In genomic region chr15:83566006-83566405, GRCm38 (mm10) we compare ENCODE assay signal across 18 mouse cellular contexts. TPM values are rescaled to one million over a fixed set of nuclear protein-coding genes. Genes with fewer than 3 reads are reported as not detected.
DNase-seq lines count a peak whose midpoint lies in the region; ATAC-seq and TF ChIP-seq lines count a peak whose summit lies in the region.
"Had no signal": no experiment of that assay in that cellular context is flagged by ENCODE, and none has a peak within 500 bp of the region (broad histone marks: within the 10 kb centered on the region; RNA-seq: fewer than 3 reads in every experiment).

No protein-coding gene starts in this region.

- peaks cover 91% of the 10 kb centered on the region for H3K4me1 ChIP-seq in megakaryocyte, embryonic 14.5 days
- peaks cover 83% of the 10 kb centered on the region for H3K4me1 ChIP-seq in liver, embryonic 15.5 days (replicated peaks)

- WGBS in liver, embryonic 15.5 days (ENCODE audit: insufficient replicate concordance) = 69% methylated on average over 5 of the region's 5 CpGs

- ATAC-seq in megakaryocyte, adult 5-6 weeks (ENCODE audit: poor library complexity, severe bottlenecking) = no peak
- ATAC-seq in liver, embryonic 15.5 days (ENCODE audit: insufficient read depth) = no peak
- no peak for ATAC-seq in megakaryocyte-erythroid progenitor cell, adult 5-6 weeks (replicated peaks; ENCODE audit: low FRiP score, low TSS enrichment, poor library complexity, severe bottlenecking)
- ATAC-seq: CD4-positive, CD25-positive, alpha-beta regulatory T cell, adult 4 months; forebrain, embryonic 13.5 days; hindbrain, embryonic 16.5 days had no signal

- H3K4me3 ChIP-seq in gastrocnemius, adult 2 months = no peak overlapping the region
- H3K4me3 ChIP-seq in megakaryocyte, embryonic 14.5 days (replicated peaks) = peak overlapping the region; percentile 90
- H3K4me3 ChIP-seq in liver, embryonic 15.5 days (replicated peaks) = peak overlapping the region; percentile 78
- H3K4me3 ChIP-seq: forebrain, embryonic 13.5 days; midbrain, embryonic 10.5 days had no signal

- no peaks in the 10 kb centered on the region for H3K9me3 ChIP-seq in megakaryocyte, embryonic 14.5 days
- no peaks in the 10 kb centered on the region for H3K9me3 ChIP-seq in liver, embryonic 15.5 days (replicated peaks)
- H3K9me3 ChIP-seq: forebrain, embryonic 13.5 days; midbrain, embryonic 10.5 days had no signal

- H3K36me3 ChIP-seq in megakaryocyte, embryonic 14.5 days (replicated peaks; ENCODE audit: low read length) = peaks cover 49% of the 10 kb centered on the region
- no peaks in the 10 kb centered on the region for H3K36me3 ChIP-seq in liver, embryonic 15.5 days (replicated peaks)
- H3K36me3 ChIP-seq: midbrain, embryonic 10.5 days had no signal

- H3K27ac ChIP-seq in gastrocnemius, adult 2 months = peak overlapping the region; percentile 49
- peak overlapping the region; percentile 93 for H3K27ac ChIP-seq in liver, embryonic 15.5 days (replicated peaks)
- H3K27ac ChIP-seq: forebrain, embryonic 13.5 days; midbrain, embryonic 10.5 days had no signal

- H3K4me2 ChIP-seq in liver, embryonic 15.5 days = peak overlapping the region; percentile 91
- H3K4me2 ChIP-seq: forebrain, embryonic 13.5 days had no signal

- DNase-seq in gastrocnemius, adult 2 months = no peak
- no peak for DNase-seq in gastrocnemius, postnatal 36 days
- no peak for DNase-seq in testis, postnatal 10 days (ENCODE audit: low spot score)
- no peak for DNase-seq in cerebellum, adult 18-20 months
- DNase-seq: cerebellum, adult 2 months; kidney, adult 18-20 months; kidney, postnatal 14 days; layer of hippocampus, adult 9-11 months; right cerebral cortex, postnatal 25 days had no signal

- H3K9ac ChIP-seq in liver, embryonic 15.5 days = peak overlapping the region; percentile 48; the same call in 1 of the 2 replicates
- H3K9ac ChIP-seq: forebrain, embryonic 13.5 days had no signal

- intact Hi-C loops in gastrocnemius, adult 2 months (cut with DNase I) = no loop called here
- intact Hi-C loops in gastrocnemius, postnatal 36 days (cut with DNase I) = no loop called here

- no peak for TF ChIP-seq CTCF in gastrocnemius, adult 2 months (IDR thresholded peaks at IDR 0.05)

- H3K27me3 ChIP-seq in megakaryocyte, embryonic 14.5 days (replicated peaks) = no peaks in the 10 kb centered on the region
- H3K27me3 ChIP-seq in liver, embryonic 15.5 days = no peaks in the 10 kb centered on the region

RNA-seq across cellular contexts. Expression of gene Mcat, which starts 2.4 kb away (rescaled TPM):
- 10 to 100 TPM; 18.6 to 23.8 TPM for total RNA-seq in gastrocnemius, adult 2 months (2021)
- total RNA-seq in gastrocnemius, postnatal 36 days (2021) = 10 to 100 TPM; 18.2 to 20.1 TPM
- 15.3 and 15.9 TPM in 2 replicates for polyA plus RNA-seq in megakaryocyte, embryonic 14.5 days (2012; ENCODE audit: insufficient read depth, low replicate concordance)
- 4.3 and 5.2 TPM in 2 replicates for total RNA-seq in megakaryocyte, adult 5-6 weeks (2015)
- 7.0 and 8.0 TPM in 2 replicates for total RNA-seq in megakaryocyte, adult 5-6 weeks (2017)
- 15.4 and 16.8 TPM in 2 replicates for polyA plus RNA-seq in liver, embryonic 15.5 days (2015; fragmentation: Nextera tagmentation; extraction: Ambion mirVana)
- 21.7 and 28.8 TPM in 2 replicates for total RNA-seq in megakaryocyte-erythroid progenitor cell, adult 5-6 weeks (2014; fragmentation: Nextera tagmentation)
- total RNA-seq in megakaryocyte-erythroid progenitor cell, adult 5-6 weeks (2017) = 17.6 and 24.1 TPM in 2 replicates

RNA-seq across cellular contexts. Expression of gene Tspo, which starts 2.6 kb away (rescaled TPM):
- total RNA-seq in gastrocnemius, adult 2 months (2021) = 10 to 100 TPM; 22.2 to 22.7 TPM
- 10 to 100 TPM; 20.8 to 23.4 TPM for total RNA-seq in gastrocnemius, postnatal 36 days (2021)
- 531 TPM in 2 replicates for polyA plus RNA-seq in megakaryocyte, embryonic 14.5 days (2012; ENCODE audit: insufficient read depth, low replicate concordance)
- 184 and 209 TPM in 2 replicates for total RNA-seq in megakaryocyte, adult 5-6 weeks (2015)
- total RNA-seq in megakaryocyte, adult 5-6 weeks (2017) = 112 and 119 TPM in 2 replicates
- polyA plus RNA-seq in liver, embryonic 15.5 days (2015; fragmentation: Nextera tagmentation; extraction: Ambion mirVana) = 202 and 217 TPM in 2 replicates
- total RNA-seq in megakaryocyte-erythroid progenitor cell, adult 5-6 weeks (2014; fragmentation: Nextera tagmentation) = 68.3 and 109 TPM in 2 replicates
- total RNA-seq in megakaryocyte-erythroid progenitor cell, adult 5-6 weeks (2017) = 22.8 and 35.7 TPM in 2 replicates

RNA-seq across cellular contexts. Expression of gene Ttll12, which starts 29.0 kb away (rescaled TPM):
- 1 to 10 TPM; 3.4 to 4.9 TPM for total RNA-seq in gastrocnemius, adult 2 months (2021)
- 1 to 10 TPM; 4.4 to 4.7 TPM for total RNA-seq in gastrocnemius, postnatal 36 days (2021)
- polyA plus RNA-seq in megakaryocyte, embryonic 14.5 days (2012; ENCODE audit: insufficient read depth, low replicate concordance) = 36.8 and 55.0 TPM in 2 replicates
- total RNA-seq in megakaryocyte, adult 5-6 weeks (2015) = 5.9 and 6.1 TPM in 2 replicates
- 3.0 and 6.5 TPM in 2 replicates for total RNA-seq in megakaryocyte, adult 5-6 weeks (2017)
- polyA plus RNA-seq in liver, embryonic 15.5 days (2015; fragmentation: Nextera tagmentation; extraction: Ambion mirVana) = 35.6 and 38.5 TPM in 2 replicates
- total RNA-seq in megakaryocyte-erythroid progenitor cell, adult 5-6 weeks (2014; fragmentation: Nextera tagmentation) = 111 and 131 TPM in 2 replicates
- 33.9 and 55.3 TPM in 2 replicates for total RNA-seq in megakaryocyte-erythroid progenitor cell, adult 5-6 weeks (2017)

RNA-seq across cellular contexts. Expression of gene Bik, which starts 39.3 kb away (rescaled TPM):
- total RNA-seq in gastrocnemius, adult 2 months (2021) = 1 to 10 TPM in 1 of 2 experiments, under 1 TPM in 1; 0.50 to 1.2 TPM
- total RNA-seq in gastrocnemius, postnatal 36 days (2021) = 1 to 10 TPM in 1 of 2 experiments, under 1 TPM in 1; 0.76 to 1.6 TPM
- 3.1 and 3.5 TPM in 2 replicates for polyA plus RNA-seq in megakaryocyte, embryonic 14.5 days (2012; ENCODE audit: insufficient read depth, low replicate concordance)
- 0.41 TPM in 1 of 2 replicates, not detected in the other for total RNA-seq in megakaryocyte, adult 5-6 weeks (2015)
- 0.40 TPM in 1 of 2 replicates, not detected in the other for total RNA-seq in megakaryocyte, adult 5-6 weeks (2017)
- 1.9 and 2.2 TPM in 2 replicates for polyA plus RNA-seq in liver, embryonic 15.5 days (2015; fragmentation: Nextera tagmentation; extraction: Ambion mirVana)
- total RNA-seq in megakaryocyte-erythroid progenitor cell, adult 5-6 weeks (2014; fragmentation: Nextera tagmentation) = 0.37 and 1.7 TPM in 2 replicates
- total RNA-seq in megakaryocyte-erythroid progenitor cell, adult 5-6 weeks (2017) = not detected in 2 replicates
- total RNA-seq: granulocyte monocyte progenitor cell, adult 5-6 weeks had no signal

RNA-seq across cellular contexts. Expression of gene Ttll1, which starts 55.3 kb away (rescaled TPM):
- total RNA-seq in gastrocnemius, adult 2 months (2021) = 1 to 10 TPM; 2.5 to 3.8 TPM
- 1 to 10 TPM; 3.1 to 3.5 TPM for total RNA-seq in gastrocnemius, postnatal 36 days (2021)
- 8.3 TPM in 1 of 2 replicates, not detected in the other for polyA plus RNA-seq in megakaryocyte, embryonic 14.5 days (2012; ENCODE audit: insufficient read depth, low replicate concordance)
- total RNA-seq in megakaryocyte, adult 5-6 weeks (2015) = 3.6 and 3.8 TPM in 2 replicates
- 3.2 and 4.4 TPM in 2 replicates for total RNA-seq in megakaryocyte, adult 5-6 weeks (2017)
- polyA plus RNA-seq in liver, embryonic 15.5 days (2015; fragmentation: Nextera tagmentation; extraction: Ambion mirVana) = 4.5 and 4.9 TPM in 2 replicates
- 9.5 and 18.0 TPM in 2 replicates for total RNA-seq in megakaryocyte-erythroid progenitor cell, adult 5-6 weeks (2014; fragmentation: Nextera tagmentation)
- 9.2 and 9.5 TPM in 2 replicates for total RNA-seq in megakaryocyte-erythroid progenitor cell, adult 5-6 weeks (2017)

Comparison
In these comparisons a context has a peak if more than half of its experiments do, and no peak if none do; other contexts are left out.
1. RNA of gene Ttll12, which starts 29.0 kb away (total RNA-seq): 33.9 to 131 TPM in megakaryocyte-erythroid progenitor cell, adult 5-6 weeks; 3.0 to 6.5 TPM in megakaryocyte, adult 5-6 weeks, 3.4 to 4.9 TPM in gastrocnemius, adult 2 months and 4.4 to 4.7 TPM in gastrocnemius, postnatal 36 days; every median in the first group is over 4 times any median in the second.